Mouse (Mus musculus) midbrain, embryonic 14.5 days (tissue): Measurements from ENCODE around the gene Ccdc42. TPM values are rescaled to one million over a fixed set of nuclear protein-coding genes. Genes with fewer than 3 reads are reported as not detected.

Source experiments
- ATAC-seq: fragments of 200-750 bp; cut with Nextera tagmentation; 2 replicates; pipeline ENCODE4 v1.8.0; 2017; ENCODE audit warnings: moderate number of reproducible peaks, moderate library complexity; ENCODE audit not compliant: low FRiP score, low TSS enrichment
- DNase-seq: peaks from one replicate; pipeline ENCODE4 v3.0.0-alpha.2; 2015
- H3K27ac ChIP-seq: fragments of 300-500 bp; sonication (generic); replicated peaks from 2 replicates; pipeline ENCODE4 v1.5.1; 2014; ENCODE audit warnings: mild to moderate bottlenecking, low read depth, low read length, moderate library complexity
- H3K27me3 ChIP-seq: fragments of 300-500 bp; sonication (generic); 2 replicates; pipeline ENCODE4 v1.6.1; 2014; ENCODE audit warnings: low read length, control low read depth, mixed read lengths; ENCODE audit not compliant: control insufficient read depth, insufficient read depth
- H3K36me3 ChIP-seq: fragments of 300-500 bp; sonication (generic); 2 replicates; pipeline ENCODE4 v1.6.1; 2014; ENCODE audit warnings: low read length, control low read depth; ENCODE audit not compliant: control insufficient read depth, insufficient read depth
- H3K4me1 ChIP-seq: fragments of 300-500 bp; sonication (generic); 2 replicates; pipeline ENCODE4 v1.6.1; 2014; ENCODE audit warnings: mild to moderate bottlenecking, antibody characterized with exemption, low read length, control low read depth; ENCODE audit not compliant: control insufficient read depth, insufficient read depth
- H3K4me2 ChIP-seq: fragments of 300-500 bp; sonication (generic); 2 replicates; pipeline ENCODE4 v1.6.1; 2014; ENCODE audit warnings: mild to moderate bottlenecking, low read length, moderate library complexity
- H3K4me3 ChIP-seq: fragments of 300-500 bp; sonication (generic); replicated peaks from 2 replicates; pipeline ENCODE4 v1.5.1; 2014; ENCODE audit warnings: low read depth, low read length
- H3K9ac ChIP-seq: fragments of 300-500 bp; sonication (generic); replicated peaks from 2 replicates; pipeline ENCODE4 v1.6.1; 2014; ENCODE audit warnings: mild to moderate bottlenecking, low read length, moderate library complexity
- H3K9me3 ChIP-seq: fragments of 300-500 bp; sonication (generic); 2 replicates; pipeline ENCODE4 v1.6.1; 2016; ENCODE audit warnings: low read length, control low read depth, mixed read lengths; ENCODE audit not compliant: control insufficient read depth
- WGBS: fragments of 180-500 bp; shearing (Covaris S2); extraction: QIAGEN DNeasy Blood & Tissue Kit; methylation state at CpG from one replicate; pipeline ENCODE4 v1.1.7; 2014; 5-methylcytosine and 5-hydroxymethylcytosine counted together
- polyA plus RNA-seq: library from polyadenylated mRNA; unstranded; fragments of >200 nt; fragmentation: Nextera tagmentation; extraction: Ambion mirVana; gene quantifications from 2 replicates; pipeline ENCODE4 v1.2.1, GENCODE M21; 2014

The Ccdc42 gene
- polyA plus RNA-seq, 1 experiment from 2014 or later, result not detected

- DNase-seq, result peak; percentile 67
- Histone ChIP-seq H3K27ac (no peak overlapping the region), H3K27me3 (no peaks in the 10 kb centered on the region), H3K36me3 (no peaks in the 10 kb centered on the region), H3K4me1 (peaks cover 10% of the 10 kb centered on the region; the same call in 1 of the 2 replicates), H3K9ac (peak overlapping the region; percentile 37; the same call in 1 of the 2 replicates), H3K9me3 (no peaks in the 10 kb centered on the region), H3K4me3 (peak overlapping the region; percentile 25), H3K4me2 (peak overlapping the region; percentile 59)
- 4% methylated on average over 14 of the region's 14 CpGs for WGBS
- no peak for ATAC-seq
These were observed 36.5 kb downstream of the Ccdc42 start for GRCm38 (mm10) chr11:68623225-68623870.

- Histone ChIP-seq H3K27me3 (no peaks in the 10 kb centered on the region), H3K36me3 (no peaks in the 10 kb centered on the region), H3K9ac (peak overlapping the region; percentile 37; the same call in 1 of the 2 replicates), H3K27ac (no peak overlapping the region), H3K4me3 (peak overlapping the region; percentile 25), H3K4me1 (peaks cover 10% of the 10 kb centered on the region; the same call in 1 of the 2 replicates), H3K4me2 (peak overlapping the region; percentile 59), H3K9me3 (no peaks in the 10 kb centered on the region)
- ATAC-seq (no peak), DNase-seq (peak; percentile 6)
- 4% methylated on average over 5 of the region's 5 CpGs for WGBS
These were observed 37.0 kb downstream of the Ccdc42 start for GRCm38 (mm10) chr11:68623871-68624258.

- ATAC-seq (no peak), DNase-seq (peak; percentile 9)
- Histone ChIP-seq H3K4me1 (no peaks in the 10 kb centered on the region), H3K27ac (no peak overlapping the region), H3K36me3 (no peaks in the 10 kb centered on the region), H3K4me2 (no peak overlapping the region), H3K27me3 (no peaks in the 10 kb centered on the region), H3K4me3 (no peak overlapping the region), H3K9ac (no peak overlapping the region), H3K9me3 (no peaks in the 10 kb centered on the region)
- 71% methylated on average over 17 of the region's 17 CpGs for WGBS
These were observed 44.9 kb downstream of the Ccdc42 start for GRCm38 (mm10) chr11:68631611-68632316.

- Histone ChIP-seq H3K9me3 (no peaks in the 10 kb centered on the region), H3K27ac (no peak overlapping the region), H3K27me3 (no peaks in the 10 kb centered on the region), H3K9ac (no peak overlapping the region), H3K4me2 (no peak overlapping the region), H3K4me1 (no peaks in the 10 kb centered on the region), H3K36me3 (no peaks in the 10 kb centered on the region), H3K4me3 (no peak overlapping the region)
- ATAC-seq (no peak), DNase-seq (peak; percentile 15)
- WGBS, result 67% methylated on average over 10 of the region's 10 CpGs
These were observed 51.2 kb downstream of the Ccdc42 start for GRCm38 (mm10) chr11:68637861-68638615.

- no peak overlapping the region for H3K27ac ChIP-seq
- H3K4me2 ChIP-seq, result no peak overlapping the region
- no peaks in the 10 kb centered on the region for H3K9me3 ChIP-seq
- no peak overlapping the region for H3K9ac ChIP-seq
- no peaks in the 10 kb centered on the region for H3K4me1 ChIP-seq
- 92% methylated on average over 5 of the region's 5 CpGs for WGBS
- H3K4me3 ChIP-seq, result no peak overlapping the region
- DNase-seq, result no peak
- no peaks in the 10 kb centered on the region for H3K36me3 ChIP-seq
- ATAC-seq, result no peak
- H3K27me3 ChIP-seq, result no peaks in the 10 kb centered on the region
These were observed 54.5 kb downstream of the Ccdc42 start for GRCm38 (mm10) chr11:68641361-68641760.

- Histone ChIP-seq H3K27me3 (no peaks in the 10 kb centered on the region), H3K27ac (no peak overlapping the region), H3K4me1 (no peaks in the 10 kb centered on the region), H3K4me3 (no peak overlapping the region), H3K9me3 (no peaks in the 10 kb centered on the region), H3K4me2 (no peak overlapping the region), H3K36me3 (no peaks in the 10 kb centered on the region), H3K9ac (no peak overlapping the region)
- ATAC-seq, result no peak
- 56% methylated on average over 6 of the region's 6 CpGs for WGBS
- no peak for DNase-seq
These were observed 58.0 kb downstream of the Ccdc42 start for GRCm38 (mm10) chr11:68644781-68645180.

Other genes with a start within 250 kb of the Ccdc42 start
- 8.4 and 12.3 TPM in 2 replicates for gene Ntn1, start 186.2 kb upstream of the Ccdc42 start, polyA plus RNA-seq
- 0.04 and 0.54 TPM in 2 replicates for gene Pik3r5, start 154.9 kb upstream of the Ccdc42 start, polyA plus RNA-seq
- 0.86 and 1.5 TPM in 2 replicates for gene Pik3r6, start 84.0 kb upstream of the Ccdc42 start, polyA plus RNA-seq
- gene Mfsd6l, start 30.8 kb upstream of the Ccdc42 start, polyA plus RNA-seq, result not detected in 2 replicates
- 96.4 and 107 TPM in 2 replicates for gene Myh10, start 104.5 kb downstream of the Ccdc42 start, polyA plus RNA-seq